Mouse (Mus musculus) MEL (cell line): ENCODE results near the gene Ociad2.

Source experiments
- CTCF ChIP-seq, 3 experiments: IDR thresholded peaks in 2 of 3; conservative IDR thresholded peaks in 1 of 3; 2 replicates each; pipeline ENCODE4 v1.5.1; 2011 to 2012; ENCODE audit warnings: low read length in 3 of 3, low read depth in 2 of 3, mild to moderate bottlenecking in 2 of 3, improper control_type of control experiment in 1 of 3, inconsistent platforms in 1 of 3, mixed read lengths in 1 of 3, moderate library complexity in 1 of 3; ENCODE audit not compliant: control insufficient read depth in 1 of 3, insufficient read depth in 1 of 3, poor library complexity in 1 of 3, severe bottlenecking in 1 of 3
- E2F4 ChIP-seq: IDR thresholded peaks from 2 replicates; pipeline ENCODE4 v1.6.1; 2011; ENCODE audit warnings: low read depth, low read length, improper control_type of control experiment, borderline replicate concordance
- ETS1 ChIP-seq: IDR thresholded peaks from 2 replicates; pipeline ENCODE4 v1.6.1; 2012; ENCODE audit warnings: low read depth, mild to moderate bottlenecking, inconsistent platforms, low read length, improper control_type of control experiment, moderate library complexity
- GATA1 ChIP-seq: IDR thresholded peaks from 2 replicates; pipeline ENCODE4 v1.6.1; 2011; ENCODE audit warnings: low read depth, low read length, improper control_type of control experiment
- MAX ChIP-seq: IDR thresholded peaks from 2 replicates; pipeline ENCODE4 v1.6.1; 2011; ENCODE audit warnings: low read length, improper control_type of control experiment
- MAZ ChIP-seq: IDR thresholded peaks from 2 replicates; pipeline ENCODE4 v1.6.1; 2012; ENCODE audit warnings: low read depth, mild to moderate bottlenecking, inconsistent platforms, low read length, improper control_type of control experiment
- MXI1 ChIP-seq: IDR thresholded peaks from 2 replicates; pipeline ENCODE4 v1.6.1; 2011; ENCODE audit warnings: mild to moderate bottlenecking, low read depth, low read length, improper control_type of control experiment
- MYC ChIP-seq: IDR thresholded peaks from 2 replicates; pipeline ENCODE4 v1.6.1; 2011; ENCODE audit warnings: low read depth, mild to moderate bottlenecking, low read length, improper control_type of control experiment, moderate library complexity
- RCOR1 ChIP-seq: IDR thresholded peaks from 2 replicates; pipeline ENCODE4 v1.6.1; 2012; ENCODE audit warnings: low read depth, mild to moderate bottlenecking, inconsistent platforms, low read length, improper control_type of control experiment
- SIN3A ChIP-seq: IDR thresholded peaks from 2 replicates; pipeline ENCODE4 v1.6.1; 2012; ENCODE audit warnings: low read length, improper control_type of control experiment, inconsistent platforms
- USF1 ChIP-seq: IDR thresholded peaks from 2 replicates; pipeline ENCODE4 v1.6.1; 2014; ENCODE audit warnings: low read depth, mild to moderate bottlenecking, inconsistent platforms, low read length, improper control_type of control experiment, moderate library complexity
- ZC3H11A ChIP-seq: IDR thresholded peaks from 2 replicates; pipeline ENCODE4 v1.6.1; 2012; ENCODE audit warnings: low read depth, mild to moderate bottlenecking, inconsistent platforms, low read length, improper control_type of control experiment
- ZNF384 ChIP-seq: IDR thresholded peaks from 2 replicates; pipeline ENCODE4 v1.6.1; 2012; ENCODE audit warnings: low read depth, mild to moderate bottlenecking, inconsistent platforms, low read length, improper control_type of control experiment

DNA sequence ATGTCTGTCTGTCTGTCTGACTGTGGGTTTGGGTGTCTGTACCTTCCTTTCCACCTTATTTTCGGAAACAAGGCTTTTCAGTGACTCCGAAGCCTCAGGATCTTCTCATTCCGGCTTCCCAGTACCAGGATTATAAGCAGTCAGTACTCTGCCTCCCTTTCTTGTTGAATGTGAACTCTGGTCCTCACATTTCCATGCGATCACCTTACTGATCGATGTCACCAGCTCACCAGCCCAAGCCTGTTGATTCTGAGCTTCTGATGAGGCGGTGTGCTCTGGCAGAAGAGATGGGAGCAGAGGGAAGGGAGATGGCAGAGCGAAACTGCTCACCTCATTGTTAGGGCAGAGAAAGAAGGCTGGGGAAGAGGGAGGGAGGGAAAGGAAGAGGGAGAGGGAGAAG lies 40.7 kb upstream of the Ociad2 start:
- TF ChIP-seq RCOR1, result no peak
- TF ChIP-seq E2F4, result no peak
- TF ChIP-seq USF1, result no peak
- no peak for TF ChIP-seq MXI1
- no peak for TF ChIP-seq SIN3A
- TF ChIP-seq ZC3H11A, result no peak
- no peak for TF ChIP-seq CTCF (IDR thresholded peaks at IDR 0.05 in 2 of 3, conservative IDR thresholded peaks at IDR 0.05 in 1 of 3; ENCODE audit: control insufficient read depth in 1 of 3, insufficient read depth in 1 of 3, low read depth in 2 of 3, low read length in 3 of 3, poor library complexity in 1 of 3, severe bottlenecking in 1 of 3)
- TF ChIP-seq GATA1, result no peak
- TF ChIP-seq ZNF384, result no peak
- TF ChIP-seq MAX, result no peak
- no peak for TF ChIP-seq MYC
- TF ChIP-seq MAZ, result no peak
- TF ChIP-seq ETS1, result no peak
